Mouse (Mus musculus) myocyte (in vitro differentiated cells): ENCODE data around the gene AI481877. TPM values are rescaled to one million over a fixed set of nuclear protein-coding genes. Genes with fewer than 3 reads are reported as not detected.

Experiments
- H3K27me3 ChIP-seq: one replicate; pipeline ENCODE4 v1.6.1; 2011; ENCODE audit not compliant: control insufficient read depth, insufficient read depth, insufficient read length
- H3K36me3 ChIP-seq: one replicate; pipeline ENCODE4 v1.6.1; 2011; ENCODE audit not compliant: control insufficient read depth, insufficient read depth
- H3K4me2 ChIP-seq: one replicate; pipeline ENCODE4 v1.6.1; 2011; ENCODE audit warnings: low read depth, control low read depth
- H3K4me3 ChIP-seq: one replicate; pipeline ENCODE4 v1.5.1; 2011; ENCODE audit warnings: mild to moderate bottlenecking, control low read depth, moderate library complexity
- H3K79me2 ChIP-seq: one replicate; pipeline ENCODE4 v1.6.1; 2011; ENCODE audit not compliant: control insufficient read depth, insufficient read depth
- H3ac ChIP-seq: one replicate; pipeline ENCODE4 v1.6.1; 2011; ENCODE audit not compliant: control insufficient read depth, insufficient read length
- CEBPB ChIP-seq: IDR thresholded peaks from 2 replicates; pipeline ENCODE4 v1.6.1; 2011; ENCODE audit warnings: mild to moderate bottlenecking, moderate library complexity; ENCODE audit not compliant: poor library complexity, insufficient read depth, severe bottlenecking
- E2F4 ChIP-seq: IDR thresholded peaks from one replicate; pipeline ENCODE4 v1.6.1; 2011; ENCODE audit warnings: mild to moderate bottlenecking, control low read depth, moderate library complexity; ENCODE audit not compliant: insufficient read depth
- MAX ChIP-seq: IDR thresholded peaks from one replicate; pipeline ENCODE4 v1.6.1; 2011; ENCODE audit warnings: low read depth, mild to moderate bottlenecking, control low read depth
- MYOD1 ChIP-seq, 3 experiments: IDR thresholded peaks; one replicate each; pipeline ENCODE4 v1.6.1; 2011; ENCODE audit warnings: control low read depth in 2 of 3, low read depth in 2 of 3, mild to moderate bottlenecking in 2 of 3, moderate library complexity in 1 of 3; ENCODE audit not compliant: insufficient read length in 2 of 3, control insufficient read depth in 1 of 3
- MYOG ChIP-seq, 3 experiments: IDR thresholded peaks; one replicate each; pipeline ENCODE4 v1.6.1; 2011; ENCODE audit warnings: control low read depth in 2 of 3, low read depth in 2 of 3, mild to moderate bottlenecking in 2 of 3; ENCODE audit not compliant: insufficient read length in 2 of 3, control insufficient read depth in 1 of 3, insufficient read depth in 1 of 3
- POLR2A ChIP-seq: IDR thresholded peaks from one replicate; pipeline ENCODE4 v1.6.1; 2011; ENCODE audit warnings: low read depth, mild to moderate bottlenecking, control low read depth, moderate library complexity; ENCODE audit not compliant: insufficient read length
- POLR2AphosphoS2 ChIP-seq: IDR thresholded peaks from one replicate; pipeline ENCODE4 v1.6.1; 2011; ENCODE audit warnings: low read depth, control low read depth; ENCODE audit not compliant: insufficient read length
- REST ChIP-seq: IDR thresholded peaks from one replicate; pipeline ENCODE4 v1.6.1; 2011; ENCODE audit warnings: mild to moderate bottlenecking, control low read depth, moderate library complexity; ENCODE audit not compliant: insufficient read depth, insufficient read length
- SRF ChIP-seq: IDR thresholded peaks from one replicate; pipeline ENCODE4 v1.6.1; 2011; ENCODE audit warnings: low read depth; ENCODE audit not compliant: control insufficient read depth, insufficient read length
- TCF12 ChIP-seq: IDR thresholded peaks from one replicate; pipeline ENCODE4 v1.6.1; 2011; ENCODE audit warnings: mild to moderate bottlenecking, control low read depth; ENCODE audit not compliant: poor library complexity, insufficient read depth, severe bottlenecking
- TCF3 ChIP-seq: IDR thresholded peaks from one replicate; pipeline ENCODE4 v1.6.1; 2011; ENCODE audit warnings: low read depth, control low read depth; ENCODE audit not compliant: insufficient read length
- USF1 ChIP-seq: IDR thresholded peaks from one replicate; pipeline ENCODE4 v1.6.1; 2011; ENCODE audit warnings: low read depth, mild to moderate bottlenecking, control low read depth, moderate library complexity
- polyA plus RNA-seq: library from polyadenylated mRNA; unstranded; fragments of >200 nt; fragmentation: generic; extraction: Trizol; gene quantifications from one replicate; pipeline ENCODE4 v1.2.1, GENCODE M21; 2012; ENCODE audit warnings: missing spikeins

AI481877 gene
- polyA plus RNA-seq, 1 experiment: 0.01 TPM

DNA sequence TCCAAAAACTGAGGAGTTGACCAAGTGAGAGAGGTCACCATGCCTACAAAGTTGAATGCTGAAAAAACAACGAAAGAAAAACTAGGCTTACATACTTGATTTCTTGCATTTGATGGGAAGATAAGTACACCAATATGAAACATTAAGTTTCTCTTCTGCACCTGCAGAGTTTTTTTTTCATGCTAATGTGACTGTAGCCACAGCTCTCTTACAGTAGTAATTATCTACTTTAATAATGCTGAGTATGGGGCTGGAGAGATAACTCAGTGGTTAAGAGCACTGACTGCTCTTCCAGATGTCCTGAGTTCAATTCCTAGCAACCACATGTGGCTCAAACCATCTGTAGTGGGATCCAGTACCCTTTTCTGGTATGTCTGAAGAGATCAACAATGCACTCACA is 13.7 kb downstream of the AI481877 start:
- no peak overlapping the region for H3K4me2 ChIP-seq
- H3K79me2 ChIP-seq: no peaks in the 10 kb centered on the region
- no peak overlapping the region for H3K4me3 ChIP-seq
- no peak overlapping the region for H3ac ChIP-seq
- no peaks in the 10 kb centered on the region for H3K36me3 ChIP-seq
- no peak for TF ChIP-seq TCF3
- H3K27me3 ChIP-seq: no peaks in the 10 kb centered on the region

DNA sequence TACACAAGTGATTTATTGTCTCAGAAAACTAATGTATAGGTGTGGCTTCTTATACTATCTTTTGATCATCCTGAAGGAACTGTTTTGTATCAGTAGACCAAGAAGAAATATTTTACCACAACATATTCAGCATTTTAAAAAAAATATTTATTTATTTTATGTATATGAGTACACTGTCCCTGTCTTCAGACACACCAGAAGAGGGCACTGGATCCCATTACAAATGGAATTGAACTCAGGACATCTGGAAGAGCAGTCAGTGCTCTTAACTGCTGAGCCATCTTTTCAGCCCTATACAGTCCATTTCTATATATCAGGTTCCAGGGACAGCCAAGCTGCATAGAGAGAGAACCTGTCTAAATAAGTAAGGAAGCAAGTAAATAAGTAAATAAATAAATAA is 15.2 kb downstream of the AI481877 start:
- Histone ChIP-seq H3K27me3 (no peaks in the 10 kb centered on the region), H3K36me3 (no peaks in the 10 kb centered on the region), H3K4me3 (no peak overlapping the region), H3ac (no peak overlapping the region), H3K79me2 (no peaks in the 10 kb centered on the region), H3K4me2 (no peak overlapping the region)
- TF ChIP-seq CEBPB: no peak
- no peak for TF ChIP-seq REST
- no peak for TF ChIP-seq MYOG (IDR thresholded peaks at IDR 0.05; ENCODE audit: control insufficient read depth in 1 of 3, insufficient read depth in 1 of 3, insufficient read length in 2 of 3, low read depth in 2 of 3)
- no peak for TF ChIP-seq POLR2A
- no peak for TF ChIP-seq POLR2AphosphoS2
- TF ChIP-seq E2F4: no peak
- TF ChIP-seq USF1: no peak
- TF ChIP-seq TCF3: no peak
- TF ChIP-seq SRF: no peak
- TF ChIP-seq MYOD1 (IDR thresholded peaks at IDR 0.05; ENCODE audit: control insufficient read depth in 1 of 3, insufficient read length in 2 of 3, low read depth in 2 of 3): no peak

DNA sequence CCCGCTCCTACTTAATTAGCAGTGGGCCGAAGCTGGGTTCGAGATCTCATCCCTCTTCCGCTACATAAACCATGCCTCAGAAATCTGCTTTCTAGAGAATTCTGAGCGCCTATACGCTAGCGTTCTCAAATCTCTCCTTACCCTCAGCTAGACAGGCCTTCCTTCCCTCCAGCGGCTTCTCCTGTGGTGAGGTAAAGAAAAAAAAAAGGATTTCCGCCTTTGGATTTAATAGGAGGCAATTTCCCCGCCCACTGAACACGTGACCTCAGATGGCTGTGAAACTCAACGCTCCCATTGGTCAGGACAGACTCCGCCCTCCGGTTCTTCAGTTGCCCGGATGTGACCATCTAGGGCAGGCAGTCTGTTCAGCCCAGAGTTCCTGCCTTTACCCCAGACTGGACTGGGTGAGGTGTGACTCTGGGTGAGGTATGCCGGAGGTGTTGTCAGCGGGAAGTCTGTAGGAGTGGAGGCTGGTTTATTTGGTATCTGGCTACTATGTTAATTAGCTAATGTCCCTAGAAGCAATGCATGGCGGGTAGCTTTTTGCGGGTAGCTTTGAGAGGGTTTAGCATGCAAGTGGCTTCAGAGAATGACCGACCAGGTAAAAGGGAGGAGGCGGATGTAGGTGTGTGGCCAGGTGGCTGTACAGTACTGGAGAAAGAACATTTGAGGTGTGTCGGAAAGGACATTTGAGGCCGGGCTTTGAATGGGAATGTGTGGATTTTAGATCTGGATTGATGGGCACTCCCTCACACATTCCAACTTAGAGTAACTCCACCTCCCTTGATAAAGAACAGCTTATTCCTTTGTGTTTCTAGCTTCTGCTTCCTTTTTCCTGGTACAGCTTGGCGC is 20.9 kb downstream of the AI481877 start:
- no peaks in the 10 kb centered on the region for H3K36me3 ChIP-seq

DNA sequence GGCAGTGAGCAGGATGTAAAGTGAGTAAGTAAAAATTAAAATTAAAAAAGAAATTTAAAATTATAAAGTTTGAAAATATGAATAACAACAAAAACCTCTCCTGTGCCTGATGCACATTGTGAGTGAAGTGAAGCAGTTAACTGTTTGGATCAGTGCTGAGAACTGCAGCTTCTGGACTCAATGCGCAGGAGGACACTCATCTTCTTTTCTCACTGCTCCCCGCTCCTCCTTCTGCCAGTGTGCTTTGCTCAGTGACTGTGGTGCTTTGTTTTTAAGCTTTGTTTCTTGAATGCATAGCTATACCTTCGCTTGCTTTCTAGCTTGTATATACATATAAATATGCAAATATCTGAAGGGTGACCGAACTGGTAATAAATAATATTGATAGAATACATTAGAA is 30.1 kb downstream of the AI481877 start:
- no peaks in the 10 kb centered on the region for H3K27me3 ChIP-seq
- H3K4me3 ChIP-seq: no peak overlapping the region
- H3K79me2 ChIP-seq: no peaks in the 10 kb centered on the region
- H3K36me3 ChIP-seq: no peaks in the 10 kb centered on the region
- no peak overlapping the region for H3K4me2 ChIP-seq
- H3ac ChIP-seq: no peak overlapping the region
- TF ChIP-seq POLR2AphosphoS2 (no peak), MYOG (IDR thresholded peaks at IDR 0.05; ENCODE audit: control insufficient read depth in 1 of 3, insufficient read depth in 1 of 3, insufficient read length in 2 of 3, low read depth in 2 of 3) (no peak), CEBPB (no peak), MYOD1 (IDR thresholded peaks at IDR 0.05; ENCODE audit: control insufficient read depth in 1 of 3, insufficient read length in 2 of 3, low read depth in 2 of 3) (no peak)

More for the DNA sequence above, 20.9 kb downstream of the AI481877 start:
- H3K79me2 ChIP-seq: no peaks in the 10 kb centered on the region
- TF ChIP-seq MYOD1 (IDR thresholded peaks at IDR 0.05; ENCODE audit: control insufficient read depth in 1 of 3, insufficient read length in 2 of 3, low read depth in 2 of 3) (no peak), CEBPB (no peak), SRF (no peak), E2F4 (no peak)
- H3K4me2 ChIP-seq: no peak overlapping the region
- H3K4me3 ChIP-seq: no peak overlapping the region
- H3ac ChIP-seq: no peak overlapping the region
- H3K27me3 ChIP-seq: no peaks in the 10 kb centered on the region

DNA sequence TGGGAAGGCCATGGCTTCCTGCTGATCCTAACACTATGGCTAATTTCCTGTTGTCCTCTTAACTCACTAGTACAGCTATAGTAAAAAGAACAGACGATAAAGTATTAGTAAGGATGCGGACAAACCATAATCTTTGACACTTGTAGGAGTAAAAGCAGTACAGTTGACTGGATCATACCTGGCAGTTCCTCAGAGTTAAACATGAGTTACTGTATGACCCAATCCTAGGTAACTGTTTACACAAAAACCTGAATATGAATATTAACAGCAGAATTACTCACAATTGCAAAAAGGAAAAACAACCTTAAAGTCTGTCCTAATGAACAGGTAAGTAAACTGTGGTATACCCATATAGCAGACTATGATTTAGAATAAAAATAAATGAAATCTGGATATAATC is 30.9 kb downstream of the AI481877 start:
- H3ac ChIP-seq: no peak overlapping the region
- no peaks in the 10 kb centered on the region for H3K27me3 ChIP-seq
- H3K4me2 ChIP-seq: no peak overlapping the region
- H3K4me3 ChIP-seq: no peak overlapping the region
- no peak for TF ChIP-seq TCF12
- no peak for TF ChIP-seq TCF3
- TF ChIP-seq USF1: no peak
- TF ChIP-seq POLR2A: no peak
- TF ChIP-seq REST: no peak
- no peak for TF ChIP-seq CEBPB
- no peaks in the 10 kb centered on the region for H3K36me3 ChIP-seq
- H3K79me2 ChIP-seq: no peaks in the 10 kb centered on the region

DNA sequence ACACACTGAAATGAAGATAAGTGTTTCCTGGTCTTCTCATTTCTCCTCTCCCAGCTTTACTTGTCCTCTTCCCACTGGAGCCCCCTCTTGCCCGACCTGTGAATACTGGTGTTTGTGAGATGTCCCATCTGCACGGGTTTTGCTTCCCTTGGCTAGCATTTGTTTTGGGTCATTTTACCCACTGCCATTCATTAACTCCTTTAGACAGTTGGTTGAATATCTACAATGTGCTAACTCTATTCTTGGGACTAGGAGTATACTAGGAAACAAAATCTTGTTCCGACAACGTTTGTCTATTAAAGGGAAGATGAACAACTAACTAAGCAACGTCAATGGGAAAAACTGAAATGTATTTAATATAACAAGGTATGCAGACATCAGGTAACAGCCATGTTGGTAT is 32.1 kb downstream of the AI481877 start:
- H3K27me3 ChIP-seq: no peaks in the 10 kb centered on the region
- H3K36me3 ChIP-seq: no peaks in the 10 kb centered on the region
- H3K4me2 ChIP-seq: no peak overlapping the region
- H3ac ChIP-seq: no peak overlapping the region
- H3K79me2 ChIP-seq: no peaks in the 10 kb centered on the region
- H3K4me3 ChIP-seq: no peak overlapping the region
- TF ChIP-seq SRF (no peak), TCF12 (no peak), MAX (no peak)
